Mouse (Mus musculus) MEL (cell line): ENCODE data around the gene Nemp1. TPM values are rescaled to one million over a fixed set of nuclear protein-coding genes. Genes with fewer than 3 reads are reported as not detected.
A peak's percentile ranks its signal among the peaks of the same experiment; 100 is the strongest.

ENCODE experiments used
- DNase-seq: peaks from one replicate; pipeline ENCODE4 v3.0.0; 2011; ENCODE audit warnings: low read depth, low spot score
- H3K27ac ChIP-seq: 2 replicates; pipeline ENCODE4 v1.5.1; 2012; ENCODE audit warnings: low read depth, mild to moderate bottlenecking, control low read depth, low read length, moderate library complexity; ENCODE audit not compliant: control insufficient read depth
- H3K27me3 ChIP-seq, 2 experiments: fragments of 150-350 bp in 1 of 2; sonication (generic) in 1 of 2; 2 replicates each; pipeline ENCODE4 v1.6.1; 2012; ENCODE audit warnings: low read length in 2 of 2, mild to moderate bottlenecking in 2 of 2, improper control_type of control experiment in 1 of 2, moderate library complexity in 1 of 2; ENCODE audit not compliant: insufficient read depth in 2 of 2, control insufficient read depth in 1 of 2
- H3K36me3 ChIP-seq, 2 experiments: 2 replicates each; pipeline ENCODE4 v1.6.1; 2012 to 2014; ENCODE audit warnings: low read length in 2 of 2, improper control_type of control experiment in 1 of 2, inconsistent platforms in 1 of 2, mild to moderate bottlenecking in 1 of 2; ENCODE audit not compliant: insufficient read depth in 2 of 2, control insufficient read depth in 1 of 2
- H3K4me1 ChIP-seq, 2 experiments: fragments of 150-350 bp in 1 of 2; sonication (generic) in 1 of 2; 2 replicates each; pipeline ENCODE4 v1.6.1; 2012; ENCODE audit warnings: low read length in 2 of 2, improper control_type of control experiment in 1 of 2, mild to moderate bottlenecking in 1 of 2; ENCODE audit not compliant: insufficient read depth in 2 of 2, control insufficient read depth in 1 of 2
- H3K4me3 ChIP-seq, 2 experiments: fragments of 150-350 bp in 1 of 2; sonication (generic) in 1 of 2; 2 replicates each; pipeline ENCODE4 v1.5.1; 2012; ENCODE audit warnings: low read depth in 2 of 2, low read length in 2 of 2, mild to moderate bottlenecking in 2 of 2, moderate library complexity in 2 of 2, control low read depth in 1 of 2, improper control_type of control experiment in 1 of 2; ENCODE audit not compliant: control insufficient read depth in 1 of 2, insufficient read depth in 1 of 2
- H3K79me2 ChIP-seq: 2 replicates; pipeline ENCODE4 v1.6.1; 2012; ENCODE audit warnings: mild to moderate bottlenecking, low read length, moderate library complexity; ENCODE audit not compliant: control insufficient read depth, poor library complexity, insufficient read depth
- H3K9ac ChIP-seq: 2 replicates; pipeline ENCODE4 v1.6.1; 2012; ENCODE audit warnings: low read depth, mild to moderate bottlenecking, control low read depth, low read length, moderate library complexity; ENCODE audit not compliant: control insufficient read depth, poor library complexity, severe bottlenecking
- H3K9me3 ChIP-seq: fragments of 150-350 bp; sonication (generic); replicated peaks from 2 replicates; pipeline ENCODE4 v1.6.1; 2012; ENCODE audit warnings: mild to moderate bottlenecking, low read length, improper control_type of control experiment, moderate library complexity; ENCODE audit not compliant: insufficient read depth
- BHLHE40 ChIP-seq: IDR thresholded peaks from 2 replicates; pipeline ENCODE4 v1.6.1; 2012; ENCODE audit warnings: low read depth, mild to moderate bottlenecking, inconsistent platforms, low read length, improper control_type of control experiment, borderline replicate concordance
- CTCF ChIP-seq, 3 experiments: IDR thresholded peaks in 2 of 3; conservative IDR thresholded peaks in 1 of 3; 2 replicates each; pipeline ENCODE4 v1.5.1; 2011 to 2012; ENCODE audit warnings: low read length in 3 of 3, low read depth in 2 of 3, mild to moderate bottlenecking in 2 of 3, improper control_type of control experiment in 1 of 3, inconsistent platforms in 1 of 3, mixed read lengths in 1 of 3, moderate library complexity in 1 of 3; ENCODE audit not compliant: control insufficient read depth in 1 of 3, insufficient read depth in 1 of 3, poor library complexity in 1 of 3, severe bottlenecking in 1 of 3
- E2F4 ChIP-seq: IDR thresholded peaks from 2 replicates; pipeline ENCODE4 v1.6.1; 2011; ENCODE audit warnings: low read depth, low read length, improper control_type of control experiment, borderline replicate concordance
- ELF1 ChIP-seq: IDR thresholded peaks from 2 replicates; pipeline ENCODE4 v1.6.1; 2014; ENCODE audit warnings: low read depth, mild to moderate bottlenecking, inconsistent platforms, low read length, improper control_type of control experiment, moderate library complexity
- EP300 ChIP-seq, 2 experiments: IDR thresholded peaks; 2 replicates each; pipeline ENCODE4 v1.6.1; 2011; ENCODE audit warnings: improper control_type of control experiment in 2 of 2, low read length in 2 of 2, low read depth in 1 of 2, mild to moderate bottlenecking in 1 of 2
- ETS1 ChIP-seq: IDR thresholded peaks from 2 replicates; pipeline ENCODE4 v1.6.1; 2012; ENCODE audit warnings: low read depth, mild to moderate bottlenecking, inconsistent platforms, low read length, improper control_type of control experiment, moderate library complexity
- HCFC1 ChIP-seq: IDR thresholded peaks from 2 replicates; pipeline ENCODE4 v1.6.1; 2012; ENCODE audit warnings: low read depth, mild to moderate bottlenecking, inconsistent platforms, low read length, improper control_type of control experiment, moderate library complexity
- MAX ChIP-seq: IDR thresholded peaks from 2 replicates; pipeline ENCODE4 v1.6.1; 2011; ENCODE audit warnings: low read length, improper control_type of control experiment
- MAZ ChIP-seq: IDR thresholded peaks from 2 replicates; pipeline ENCODE4 v1.6.1; 2012; ENCODE audit warnings: low read depth, mild to moderate bottlenecking, inconsistent platforms, low read length, improper control_type of control experiment
- MXI1 ChIP-seq: IDR thresholded peaks from 2 replicates; pipeline ENCODE4 v1.6.1; 2011; ENCODE audit warnings: mild to moderate bottlenecking, low read depth, low read length, improper control_type of control experiment
- MYC ChIP-seq: IDR thresholded peaks from 2 replicates; pipeline ENCODE4 v1.6.1; 2011; ENCODE audit warnings: low read depth, mild to moderate bottlenecking, low read length, improper control_type of control experiment, moderate library complexity
- POLR2A ChIP-seq, 2 experiments: IDR thresholded peaks; 2 replicates each; pipeline ENCODE4 v1.6.1; 2011 to 2012; ENCODE audit warnings: low read length in 2 of 2, mild to moderate bottlenecking in 2 of 2, control low read depth in 1 of 2, improper control_type of control experiment in 1 of 2, low read depth in 1 of 2, moderate library complexity in 1 of 2; ENCODE audit not compliant: control insufficient read depth in 1 of 2, insufficient read depth in 1 of 2, poor library complexity in 1 of 2
- POLR2AphosphoS2 ChIP-seq: IDR thresholded peaks from 2 replicates; pipeline ENCODE4 v1.6.1; 2011; ENCODE audit warnings: low read length, improper control_type of control experiment
- POLR2AphosphoS5 ChIP-seq: IDR thresholded peaks from 2 replicates; pipeline ENCODE4 v1.6.1; 2012; ENCODE audit warnings: low read depth, borderline replicate concordance, mild to moderate bottlenecking, inconsistent platforms, low read length, moderate library complexity, mixed read lengths
- RAD21 ChIP-seq: IDR thresholded peaks from 2 replicates; pipeline ENCODE4 v1.6.1; 2011; ENCODE audit warnings: mild to moderate bottlenecking, low read depth, low read length, improper control_type of control experiment
- RCOR1 ChIP-seq: IDR thresholded peaks from 2 replicates; pipeline ENCODE4 v1.6.1; 2012; ENCODE audit warnings: low read depth, mild to moderate bottlenecking, inconsistent platforms, low read length, improper control_type of control experiment
- SIN3A ChIP-seq: IDR thresholded peaks from 2 replicates; pipeline ENCODE4 v1.6.1; 2012; ENCODE audit warnings: low read length, improper control_type of control experiment, inconsistent platforms
- SMC3 ChIP-seq: IDR thresholded peaks from 2 replicates; pipeline ENCODE4 v1.6.1; 2011; ENCODE audit warnings: low read depth, low read length, improper control_type of control experiment
- TCF12 ChIP-seq: IDR thresholded peaks from 2 replicates; pipeline ENCODE4 v1.6.1; 2014; ENCODE audit warnings: low read depth, mild to moderate bottlenecking, inconsistent platforms, low read length, improper control_type of control experiment, moderate library complexity
- USF1 ChIP-seq: IDR thresholded peaks from 2 replicates; pipeline ENCODE4 v1.6.1; 2014; ENCODE audit warnings: low read depth, mild to moderate bottlenecking, inconsistent platforms, low read length, improper control_type of control experiment, moderate library complexity
- USF2 ChIP-seq, 2 experiments: IDR thresholded peaks; 2 replicates each; pipeline ENCODE4 v1.6.1; 2011 to 2012; ENCODE audit warnings: improper control_type of control experiment in 2 of 2, low read length in 2 of 2, borderline replicate concordance in 1 of 2, inconsistent platforms in 1 of 2, low read depth in 1 of 2, mild to moderate bottlenecking in 1 of 2; ENCODE audit not compliant: insufficient read depth in 1 of 2
- ZKSCAN1 ChIP-seq: IDR thresholded peaks from 2 replicates; pipeline ENCODE4 v1.6.1; 2012; ENCODE audit warnings: low read depth, mild to moderate bottlenecking, inconsistent platforms, low read length, improper control_type of control experiment, moderate library complexity
- ZMIZ1 ChIP-seq: IDR thresholded peaks from 2 replicates; pipeline ENCODE4 v1.6.1; 2012; ENCODE audit warnings: low read depth, mild to moderate bottlenecking, inconsistent platforms, low read length, improper control_type of control experiment, moderate library complexity
- polyA plus RNA-seq, 2 experiments: library from polyadenylated mRNA; stranded (reverse) in 1 of 2; unstranded in 1 of 2; fragments of >175 nt in 1 of 2; fragments of >200 nt in 1 of 2; gene quantifications; 2 replicates each; pipeline versions ENCODE4 v1.2.1 to v1.2.4; 2012; ENCODE audit warnings: low replicate concordance in 2 of 2, low read depth in 1 of 2; ENCODE audit not compliant: insufficient read length in 2 of 2, insufficient read depth in 1 of 2, missing spikeins in 1 of 2
- total RNA-seq: library from RNA; depleted of rRNA; stranded (reverse); fragments of 300-350 nt; gene quantifications from 2 replicates; pipeline ENCODE4 v1.2.3, GENCODE M21; 2012

The Nemp1 gene
- total and polyA plus RNA-seq, 3 experiments, result 12.1 to 13.9 TPM; not detected in 1

GRCm38 (mm10) chr10:127745886-127746285, 79.2 kb downstream of the Nemp1 start:
- Histone ChIP-seq H3K4me3 (no peak overlapping the region), H3K27me3 (no peaks in the 10 kb centered on the region), H3K9me3 (no peaks in the 10 kb centered on the region), H3K27ac (no peak overlapping the region), H3K36me3 (peaks cover 2 to 5% of the 10 kb centered on the region in 2 experiments; a peak in 2 of 4 replicates), H3K4me1 (peaks cover 5% of the 10 kb centered on the region in 2 experiments; a peak in 1 of 4 replicates), H3K9ac (no peak overlapping the region), H3K79me2 (no peaks in the 10 kb centered on the region; the same call in 1 of the 2 replicates)
- DNase-seq, result peak; percentile 24
- TF ChIP-seq HCFC1 (0 out of 2 replicates have a peak, but pooled peaks have one; percentile 17), SMC3 (no peak)

- H3K36me3 ChIP-seq, result peaks cover 2 to 5% of the 10 kb centered on the region in 2 experiments; a peak in 2 of 4 replicates
- H3K27ac ChIP-seq, result no peak overlapping the region
- H3K4me3 ChIP-seq, result no peak overlapping the region
- H3K4me1 ChIP-seq, result peaks cover 5% of the 10 kb centered on the region in 2 experiments; a peak in 1 of 4 replicates
- H3K79me2 ChIP-seq, result no peaks in the 10 kb centered on the region
- H3K9me3 ChIP-seq, result no peaks in the 10 kb centered on the region
- H3K27me3 ChIP-seq, result no peaks in the 10 kb centered on the region
- TF ChIP-seq MAZ (no peak), MYC (no peak), POLR2AphosphoS5 (no peak), RAD21 (no peak), TCF12 (no peak), RCOR1 (no peak), MAX (no peak), ELF1 (no peak), USF1 (no peak)
- H3K9ac ChIP-seq, result no peak overlapping the region
- no peak for DNase-seq
These were observed 80.6 kb downstream of the Nemp1 start for GRCm38 (mm10) chr10:127747254-127747653.

GRCm38 (mm10) chr10:127748847-127749612, 82.3 kb downstream of the Nemp1 start:
- Histone ChIP-seq H3K36me3 (peaks cover 0 to 5% of the 10 kb centered on the region in 2 experiments; a peak in 2 of 4 replicates), H3K9ac (no peak overlapping the region), H3K27ac (no peak overlapping the region)

More at GRCm38 (mm10) chr10:127748847-127749612, 82.3 kb downstream of the Nemp1 start:
- no peak overlapping the region for H3K4me3 ChIP-seq
- H3K4me1 ChIP-seq, result peaks cover 5% of the 10 kb centered on the region in 2 experiments; a peak in 1 of 4 replicates
- H3K9me3 ChIP-seq, result no peaks in the 10 kb centered on the region
- DNase-seq, result no peak
- no peak for TF ChIP-seq POLR2AphosphoS2
- TF ChIP-seq E2F4, result no peak
- no peak for TF ChIP-seq MAZ
- TF ChIP-seq ZKSCAN1, result no peak
- TF ChIP-seq USF2 (IDR thresholded peaks at IDR 0.05; ENCODE audit: borderline replicate concordance in 1 of 2, insufficient read depth in 1 of 2, low read depth in 1 of 2, low read length in 2 of 2), result no peak
- no peak for TF ChIP-seq ZMIZ1
- no peak for TF ChIP-seq RCOR1
- no peak for TF ChIP-seq ETS1
- TF ChIP-seq MAX, result no peak
- no peak for TF ChIP-seq SIN3A
- TF ChIP-seq POLR2AphosphoS5, result no peak
- no peak for TF ChIP-seq HCFC1
- TF ChIP-seq MYC, result no peak
- TF ChIP-seq TCF12, result no peak
- no peak for TF ChIP-seq BHLHE40
- TF ChIP-seq EP300 (IDR thresholded peaks at IDR 0.05; ENCODE audit: low read depth in 1 of 2, low read length in 2 of 2), result no peak
- TF ChIP-seq MXI1, result no peak
- TF ChIP-seq POLR2A (IDR thresholded peaks at IDR 0.05; ENCODE audit: control insufficient read depth in 1 of 2, insufficient read depth in 1 of 2, low read depth in 1 of 2, low read length in 2 of 2, poor library complexity in 1 of 2), result no peak
- no peak for TF ChIP-seq ELF1
- no peak for TF ChIP-seq CTCF (IDR thresholded peaks at IDR 0.05 in 2 of 3, conservative IDR thresholded peaks at IDR 0.05 in 1 of 3; ENCODE audit: control insufficient read depth in 1 of 3, insufficient read depth in 1 of 3, low read depth in 2 of 3, low read length in 3 of 3, poor library complexity in 1 of 3, severe bottlenecking in 1 of 3)
- no peaks in the 10 kb centered on the region for H3K79me2 ChIP-seq
- H3K27me3 ChIP-seq, result no peaks in the 10 kb centered on the region
